Mouse (Mus musculus) limb, embryonic 12.5 days (tissue): ENCODE results near the gene Elmo1. TPM values are rescaled to one million over a fixed set of nuclear protein-coding genes. Genes with fewer than 3 reads are reported as not detected.

Source experiments
- ATAC-seq: fragments of 200-750 bp; cut with Nextera tagmentation; 2 replicates; pipeline ENCODE4 v1.8.0; 2017; ENCODE audit warnings: low read depth, moderate TSS enrichment; ENCODE audit not compliant: insufficient number of reproducible peaks, insufficient read depth, low FRiP score, low TSS enrichment
- H3K27ac ChIP-seq: fragments of 300-500 bp; sonication (generic); 2 replicates; pipeline ENCODE4 v1.5.1; 2016; ENCODE audit warnings: mild to moderate bottlenecking, moderate library complexity
- H3K27me3 ChIP-seq: fragments of 300-500 bp; sonication (generic); 2 replicates; pipeline ENCODE4 v1.6.1; 2016; ENCODE audit warnings: mild to moderate bottlenecking, moderate library complexity
- H3K36me3 ChIP-seq: fragments of 300-500 bp; sonication (generic); 2 replicates; pipeline ENCODE4 v1.6.1; 2016; ENCODE audit warnings: mild to moderate bottlenecking, moderate library complexity
- H3K4me1 ChIP-seq: fragments of 300-500 bp; sonication (generic); replicated peaks from 2 replicates; pipeline ENCODE4 v1.6.1; 2016
- H3K4me2 ChIP-seq: fragments of 300-500 bp; sonication (generic); 2 replicates; pipeline ENCODE4 v1.6.1; 2016; ENCODE audit warnings: mild to moderate bottlenecking, moderate library complexity
- H3K4me3 ChIP-seq: fragments of 300-500 bp; sonication (generic); replicated peaks from 2 replicates; pipeline ENCODE4 v1.5.1; 2016; ENCODE audit warnings: mild to moderate bottlenecking
- H3K9ac ChIP-seq: fragments of 300-500 bp; sonication (generic); replicated peaks from 2 replicates; pipeline ENCODE4 v1.6.1; 2016; ENCODE audit warnings: mild to moderate bottlenecking, moderate library complexity
- H3K9me3 ChIP-seq: fragments of 300-500 bp; sonication (generic); 2 replicates; pipeline ENCODE4 v1.6.1; 2016; ENCODE audit warnings: mild to moderate bottlenecking, moderate library complexity
- WGBS: fragments of 180-500 bp; shearing (Covaris S2); methylation state at CpG from one replicate; pipeline ENCODE4 v1.1.7; 2016; 5-methylcytosine and 5-hydroxymethylcytosine counted together
- polyA plus RNA-seq: library from polyadenylated mRNA; unstranded; fragments of >200 nt; fragmentation: Nextera tagmentation; extraction: Ambion mirVana; gene quantifications from 2 replicates; pipeline ENCODE4 v1.2.1, GENCODE M21; 2016

The Elmo1 gene
- polyA plus RNA-seq, 1 experiment from 2014 or later, result 8.3 TPM

GRCm38 (mm10) chr13:20494047-20494739 lies 403.8 kb downstream of the Elmo1 start:
- Histone ChIP-seq H3K9ac (no peak overlapping the region), H3K4me3 (no peak overlapping the region), H3K36me3 (no peaks in the 10 kb centered on the region), H3K9me3 (no peaks in the 10 kb centered on the region), H3K4me2 (no peak overlapping the region), H3K27me3 (no peaks in the 10 kb centered on the region), H3K4me1 (0 out of 2 replicates have a peak, but pooled peaks cover 6% of the 10 kb centered on the region), H3K27ac (no peak overlapping the region)
- WGBS, result 70% methylated on average over 6 of the region's 6 CpGs
- no peak for ATAC-seq

- Histone ChIP-seq H3K9me3 (no peaks in the 10 kb centered on the region), H3K9ac (no peak overlapping the region)
Measured at GRCm38 (mm10) chr13:20501923-20502322, 411.5 kb downstream of the Elmo1 start.

GRCm38 (mm10) chr13:20503371-20503770 lies 413.0 kb downstream of the Elmo1 start:
- H3K9ac ChIP-seq, result no peak overlapping the region
- no peak overlapping the region for H3K27ac ChIP-seq
- no peaks in the 10 kb centered on the region for H3K36me3 ChIP-seq
- H3K4me2 ChIP-seq, result no peak overlapping the region
- H3K27me3 ChIP-seq, result no peaks in the 10 kb centered on the region
- 93% methylated on average over 3 of the region's 3 CpGs for WGBS
- no peaks in the 10 kb centered on the region for H3K4me1 ChIP-seq
- H3K4me3 ChIP-seq, result no peak overlapping the region
- no peaks in the 10 kb centered on the region for H3K9me3 ChIP-seq
- no peak for ATAC-seq

More at GRCm38 (mm10) chr13:20501923-20502322, 411.5 kb downstream of the Elmo1 start:
- no peaks in the 10 kb centered on the region for H3K27me3 ChIP-seq
- ATAC-seq, result no peak
- H3K36me3 ChIP-seq, result no peaks in the 10 kb centered on the region
- H3K4me1 ChIP-seq, result no peaks in the 10 kb centered on the region
- H3K4me3 ChIP-seq, result no peak overlapping the region
- H3K27ac ChIP-seq, result no peak overlapping the region
- no peak overlapping the region for H3K4me2 ChIP-seq

GRCm38 (mm10) chr13:20507381-20508129 lies 417.2 kb downstream of the Elmo1 start:
- H3K9me3 ChIP-seq, result no peaks in the 10 kb centered on the region
- H3K4me3 ChIP-seq, result no peak overlapping the region
- no peak overlapping the region for H3K4me2 ChIP-seq
- H3K27ac ChIP-seq, result no peak overlapping the region
- H3K27me3 ChIP-seq, result no peaks in the 10 kb centered on the region
- no peak for ATAC-seq
- no peaks in the 10 kb centered on the region for H3K4me1 ChIP-seq
- H3K9ac ChIP-seq, result no peak overlapping the region
- WGBS, result 58% methylated on average over 10 of the region's 10 CpGs
- no peaks in the 10 kb centered on the region for H3K36me3 ChIP-seq

GRCm38 (mm10) chr13:20511026-20511425 lies 420.6 kb downstream of the Elmo1 start:
- no peaks in the 10 kb centered on the region for H3K36me3 ChIP-seq
- WGBS, result 93% methylated on average over 4 of the region's 4 CpGs
- ATAC-seq, result no peak
- H3K27me3 ChIP-seq, result no peaks in the 10 kb centered on the region
- no peak overlapping the region for H3K9ac ChIP-seq
- H3K27ac ChIP-seq, result no peak overlapping the region
- H3K4me3 ChIP-seq, result no peak overlapping the region
- no peaks in the 10 kb centered on the region for H3K9me3 ChIP-seq
- H3K4me2 ChIP-seq, result no peak overlapping the region
- no peaks in the 10 kb centered on the region for H3K4me1 ChIP-seq

- H3K4me3 ChIP-seq, result no peak overlapping the region
- WGBS, result 58% methylated on average over 10 of the region's 10 CpGs
Measured at GRCm38 (mm10) chr13:20512317-20513240, 422.2 kb downstream of the Elmo1 start.

GRCm38 (mm10) chr13:20514721-20515120 lies 424.3 kb downstream of the Elmo1 start:
- H3K9me3 ChIP-seq, result no peaks in the 10 kb centered on the region
- no peaks in the 10 kb centered on the region for H3K4me1 ChIP-seq
- no peak overlapping the region for H3K27ac ChIP-seq
- WGBS, result 89% methylated on average over 3 of the region's 3 CpGs
- H3K4me2 ChIP-seq, result no peak overlapping the region
- ATAC-seq, result no peak
- H3K27me3 ChIP-seq, result no peaks in the 10 kb centered on the region
- no peaks in the 10 kb centered on the region for H3K36me3 ChIP-seq
- H3K4me3 ChIP-seq, result no peak overlapping the region
- no peak overlapping the region for H3K9ac ChIP-seq

More at GRCm38 (mm10) chr13:20512317-20513240, 422.2 kb downstream of the Elmo1 start:
- ATAC-seq, result no peak
- H3K4me2 ChIP-seq, result no peak overlapping the region
- no peaks in the 10 kb centered on the region for H3K9me3 ChIP-seq
- H3K27ac ChIP-seq, result no peak overlapping the region
- no peak overlapping the region for H3K9ac ChIP-seq
- H3K27me3 ChIP-seq, result no peaks in the 10 kb centered on the region
- no peaks in the 10 kb centered on the region for H3K36me3 ChIP-seq
- no peaks in the 10 kb centered on the region for H3K4me1 ChIP-seq

- Histone ChIP-seq H3K27me3 (no peaks in the 10 kb centered on the region), H3K4me1 (no peaks in the 10 kb centered on the region), H3K9me3 (no peaks in the 10 kb centered on the region), H3K36me3 (no peaks in the 10 kb centered on the region), H3K4me2 (no peak overlapping the region), H3K27ac (no peak overlapping the region), H3K9ac (no peak overlapping the region), H3K4me3 (no peak overlapping the region)
- 80% methylated on average over 4 of the region's 4 CpGs for WGBS
- ATAC-seq, result no peak
Measured at GRCm38 (mm10) chr13:20516096-20516495, 425.7 kb downstream of the Elmo1 start.

GRCm38 (mm10) chr13:20517702-20518101 lies 427.3 kb downstream of the Elmo1 start:
- no peaks in the 10 kb centered on the region for H3K27me3 ChIP-seq
- WGBS, result 57% methylated on average over 4 of the region's 4 CpGs
- H3K4me1 ChIP-seq, result no peaks in the 10 kb centered on the region
- H3K36me3 ChIP-seq, result no peaks in the 10 kb centered on the region
- no peak overlapping the region for H3K4me3 ChIP-seq
- no peak overlapping the region for H3K9ac ChIP-seq
- no peaks in the 10 kb centered on the region for H3K9me3 ChIP-seq
- H3K4me2 ChIP-seq, result no peak overlapping the region
- no peak overlapping the region for H3K27ac ChIP-seq
- no peak for ATAC-seq

GRCm38 (mm10) chr13:20521492-20521891 lies 431.1 kb downstream of the Elmo1 start:
- H3K27me3 ChIP-seq, result no peaks in the 10 kb centered on the region
- no peak for ATAC-seq
- WGBS, result 70% methylated on average over 3 of the region's 3 CpGs
- no peaks in the 10 kb centered on the region for H3K9me3 ChIP-seq
- H3K36me3 ChIP-seq, result no peaks in the 10 kb centered on the region
- H3K4me1 ChIP-seq, result no peaks in the 10 kb centered on the region
- H3K27ac ChIP-seq, result no peak overlapping the region
- H3K4me2 ChIP-seq, result no peak overlapping the region
- H3K9ac ChIP-seq, result no peak overlapping the region
- no peak overlapping the region for H3K4me3 ChIP-seq

- no peak for ATAC-seq
- no peak overlapping the region for H3K4me3 ChIP-seq
Measured at GRCm38 (mm10) chr13:20523671-20524070, 433.3 kb downstream of the Elmo1 start.

More at GRCm38 (mm10) chr13:20523671-20524070, 433.3 kb downstream of the Elmo1 start:
- Histone ChIP-seq H3K9ac (no peak overlapping the region), H3K36me3 (no peaks in the 10 kb centered on the region), H3K27me3 (no peaks in the 10 kb centered on the region), H3K27ac (no peak overlapping the region), H3K4me2 (no peak overlapping the region), H3K9me3 (no peaks in the 10 kb centered on the region), H3K4me1 (no peaks in the 10 kb centered on the region)
- WGBS, result 79% methylated on average over 1 of the region's 1 CpGs
